Mouse (Mus musculus): ENCODE data around the gene Dtnbp1.

DNA sequence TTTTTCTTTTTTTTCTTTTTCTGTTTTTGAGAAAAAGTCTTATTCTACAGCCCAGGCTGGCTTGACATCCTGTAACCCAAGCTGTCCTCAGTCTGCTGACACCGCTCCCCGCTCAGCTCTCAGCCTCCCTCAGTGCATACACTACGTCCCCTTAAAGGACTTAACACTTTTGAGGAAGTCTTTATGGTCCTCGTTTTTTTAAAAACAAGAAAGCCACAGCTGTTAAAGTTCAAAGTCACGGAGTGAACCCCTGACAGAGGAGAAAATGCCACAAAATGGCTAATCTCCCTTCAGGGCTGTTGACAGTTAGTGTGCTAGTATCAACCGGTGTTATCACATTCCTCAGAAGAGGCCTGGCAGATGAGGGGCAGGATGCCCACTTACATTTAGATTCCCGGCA, 29.8 kb upstream of the Dtnbp1 start:
- TF ChIP-seq POLR2A (IDR thresholded peaks at IDR 0.05; ENCODE audit: borderline replicate concordance, extremely low read depth, low read depth, low read length) (no peak), CTCF (IDR thresholded peaks at IDR 0.05; ENCODE audit: insufficient read depth, low read length) (no peak)

All from lung, adult 2 months (tissue).